In genomic region chr9:41806289-41806621, GRCm38 (mm10) we compare ENCODE assay signal across 12 mouse cellular contexts.
DNase-seq lines count a peak whose midpoint lies in the region; ATAC-seq and TF ChIP-seq lines count a peak whose summit lies in the region.
"Had no signal": no experiment of that assay in that cellular context is flagged by ENCODE, and none has a peak within 500 bp of the region (broad histone marks: within the 10 kb centered on the region; RNA-seq: fewer than 3 reads in every experiment).

No protein-coding gene starts in this region.

- H3K4me2 ChIP-seq in lung, embryonic 14.5 days = no peak overlapping the region
- peak overlapping the region; percentile 26; the same call in 1 of the 2 replicates for H3K4me2 ChIP-seq in forebrain, embryonic 11.5 days (ENCODE audit: low read depth, low read length, severe bottlenecking)
- no peak overlapping the region for H3K4me2 ChIP-seq in hindbrain, postnatal 0 days (ENCODE audit: low read depth, low read length)
- H3K4me2 ChIP-seq in midbrain, embryonic 16.5 days (ENCODE audit: low read length) = peak overlapping the region; percentile 53

- no peak for TF ChIP-seq CTCF in lung, embryonic 14.5 days (IDR thresholded peaks at IDR 0.05; ENCODE audit: low read depth)
- TF ChIP-seq CTCF in lung, adult 2 months (IDR thresholded peaks at IDR 0.05; ENCODE audit: insufficient read depth, low read length) = no peak
- TF ChIP-seq CTCF in hindbrain, postnatal 0 days (IDR thresholded peaks at IDR 0.05; ENCODE audit: low read depth) = no peak

- no peak overlapping the region for H3K4me3 ChIP-seq in lung, embryonic 14.5 days (ENCODE audit: low read depth, low read length)
- H3K4me3 ChIP-seq in lung, adult 2 months (replicated peaks; ENCODE audit: extremely low read depth, low read depth, low read length) = no peak overlapping the region
- H3K4me3 ChIP-seq in forebrain, embryonic 11.5 days (ENCODE audit: low read depth, low read length) = no peak overlapping the region
- no peak overlapping the region for H3K4me3 ChIP-seq in hindbrain, postnatal 0 days (ENCODE audit: low read length)
- peak overlapping the region; percentile 24 for H3K4me3 ChIP-seq in midbrain, embryonic 16.5 days (ENCODE audit: low read depth, low read length)
- H3K4me3 ChIP-seq: left cerebral cortex, adult 2 months had no signal

- DNase-seq in lung, embryonic 14.5 days = no peak
- no peak for DNase-seq in lung, adult 2 months
- DNase-seq in forebrain, embryonic 11.5 days (ENCODE audit: low spot score) = no peak
- DNase-seq in hindbrain, postnatal 0 days (ENCODE audit: low spot score) = no peak
- no peak for DNase-seq in layer of hippocampus, adult 18-20 months (ENCODE audit: low spot score in 2 of 2)
- no peak for DNase-seq in cerebellum, postnatal 10 days
- DNase-seq in gastrocnemius, postnatal 10 days = no peak
- DNase-seq: adrenal gland, postnatal 25 days; cerebellum, adult 11 months; heart, postnatal 36 days had no signal

- peak overlapping the region; percentile 71; the same call in 1 of the 2 replicates for H3K27ac ChIP-seq in lung, embryonic 14.5 days (ENCODE audit: low read depth)
- peak overlapping the region; percentile 76 for H3K27ac ChIP-seq in forebrain, embryonic 11.5 days (ENCODE audit: low read depth, low read length)
- peak overlapping the region; percentile 28; the same call in 1 of the 2 replicates for H3K27ac ChIP-seq in hindbrain, postnatal 0 days
- H3K27ac ChIP-seq in midbrain, embryonic 16.5 days (ENCODE audit: low read length) = peak overlapping the region; percentile 88
- H3K27ac ChIP-seq: left cerebral cortex, adult 2 months had no signal

- no peaks in the 10 kb centered on the region for H3K27me3 ChIP-seq in lung, embryonic 14.5 days (ENCODE audit: insufficient read depth, low read length)
- H3K27me3 ChIP-seq in forebrain, embryonic 11.5 days (ENCODE audit: control insufficient read depth, insufficient read depth, low read length) = no peaks in the 10 kb centered on the region
- H3K27me3 ChIP-seq in hindbrain, postnatal 0 days (ENCODE audit: insufficient read depth, low read length) = no peaks in the 10 kb centered on the region
- no peaks in the 10 kb centered on the region for H3K27me3 ChIP-seq in midbrain, embryonic 16.5 days (ENCODE audit: control insufficient read depth, insufficient read depth, low read depth, low read length)

- no peak for ATAC-seq in lung, embryonic 14.5 days (ENCODE audit: insufficient read depth)
- no peak for ATAC-seq in forebrain, embryonic 11.5 days (replicated peaks; ENCODE audit: low FRiP score)
- ATAC-seq in hindbrain, postnatal 0 days = no peak
- no peak for ATAC-seq in midbrain, embryonic 16.5 days

- 87% methylated on average over 5 of the region's 5 CpGs for WGBS in lung, embryonic 14.5 days
- WGBS in lung, adult 2 months = 83% methylated on average over 5 of the region's 5 CpGs
- WGBS in forebrain, embryonic 11.5 days = 80% methylated on average over 5 of the region's 5 CpGs
- WGBS in hindbrain, postnatal 0 days = 89% methylated on average over 5 of the region's 5 CpGs
- 66% methylated on average over 5 of the region's 5 CpGs for WGBS in midbrain, embryonic 16.5 days

- no peak for TF ChIP-seq POLR2A in lung, adult 2 months (IDR thresholded peaks at IDR 0.05; ENCODE audit: borderline replicate concordance, extremely low read depth, low read depth, low read length)

- H3K9ac ChIP-seq in lung, embryonic 14.5 days = no peak overlapping the region
- H3K9ac ChIP-seq in forebrain, embryonic 11.5 days (ENCODE audit: low read length) = no peak overlapping the region
- H3K9ac ChIP-seq in hindbrain, postnatal 0 days (replicated peaks; ENCODE audit: low read length) = no peak overlapping the region
- H3K9ac ChIP-seq in midbrain, embryonic 16.5 days (ENCODE audit: low read depth, low read length) = peak overlapping the region; percentile 59; the same call in 1 of the 2 replicates

- H3K9me3 ChIP-seq in lung, embryonic 14.5 days (ENCODE audit: low read depth, low read length) = no peaks in the 10 kb centered on the region
- no peaks in the 10 kb centered on the region; the same call in 1 of the 2 replicates for H3K9me3 ChIP-seq in forebrain, embryonic 11.5 days (ENCODE audit: control insufficient read depth, low read length)
- H3K9me3 ChIP-seq in hindbrain, postnatal 0 days (ENCODE audit: low read length) = no peaks in the 10 kb centered on the region
- no peaks in the 10 kb centered on the region; the same call in 1 of the 2 replicates for H3K9me3 ChIP-seq in midbrain, embryonic 16.5 days (replicated peaks; ENCODE audit: control insufficient read depth, low read length, poor library complexity, severe bottlenecking)

- peaks cover 14% of the 10 kb centered on the region; the same call in 1 of the 2 replicates for H3K4me1 ChIP-seq in lung, embryonic 14.5 days (ENCODE audit: insufficient read depth)
- H3K4me1 ChIP-seq in lung, adult 2 months (ENCODE audit: control insufficient read depth, insufficient read depth, low read length) = no peaks in the 10 kb centered on the region
- H3K4me1 ChIP-seq in forebrain, embryonic 11.5 days (replicated peaks; ENCODE audit: control insufficient read depth, insufficient read depth, low read length) = peaks cover 17% of the 10 kb centered on the region
- H3K4me1 ChIP-seq in hindbrain, postnatal 0 days (ENCODE audit: insufficient read depth, low read length) = peaks cover 8% of the 10 kb centered on the region; the same call in 1 of the 2 replicates
- peaks cover 28% of the 10 kb centered on the region for H3K4me1 ChIP-seq in midbrain, embryonic 16.5 days (ENCODE audit: control insufficient read depth, insufficient read depth, low read length)

- no peaks in the 10 kb centered on the region for H3K36me3 ChIP-seq in lung, embryonic 14.5 days (ENCODE audit: insufficient read depth)
- H3K36me3 ChIP-seq in forebrain, embryonic 11.5 days (ENCODE audit: control insufficient read depth, insufficient read depth, low read length) = no peaks in the 10 kb centered on the region
- no peaks in the 10 kb centered on the region for H3K36me3 ChIP-seq in hindbrain, postnatal 0 days (ENCODE audit: insufficient read depth, low read length)
- H3K36me3 ChIP-seq in midbrain, embryonic 16.5 days (ENCODE audit: control insufficient read depth, insufficient read depth, low read length) = no peaks in the 10 kb centered on the region

Comparison
In these comparisons a context has a peak if more than half of its experiments do, and no peak if none do; other contexts are left out.
1. H3K27ac ChIP-seq: peak in every context shown above with its lines; median percentile 88 in midbrain, embryonic 16.5 days; 76 in forebrain, embryonic 11.5 days; 71 in lung, embryonic 14.5 days; 28 in hindbrain, postnatal 0 days.
2. H3K4me2 ChIP-seq: peak in forebrain, embryonic 11.5 days (single experiment) and midbrain, embryonic 16.5 days (single experiment); none in lung, embryonic 14.5 days (single experiment) and hindbrain, postnatal 0 days (single experiment).